Mouse (Mus musculus): ENCODE data around the gene Vmn1r30. TPM values are rescaled to one million over a fixed set of nuclear protein-coding genes. Genes with fewer than 3 reads are reported as not detected.

Gene Vmn1r30
- polyA plus RNA-seq (2012; rRNA removed; ENCODE audit: low replicate concordance), result not detected in 2 replicates

GRCm38 (mm10) chr6:58443285-58443684, at the start of gene Vmn1r30:
Vmn1r30 (minus strand) TSS chr6:58443385.

GRCm38 (mm10) chr6:58475230-58475629, 32.0 kb upstream of the Vmn1r30 start, which contains the start of gene Vmn1r31:
Vmn1r31 (minus strand) TSS chr6:58475330.

Other genes with a start within 250 kb of the Vmn1r30 start
- not detected in 2 replicates for gene Vmn1r27, start 224.6 kb downstream of the Vmn1r30 start, polyA plus RNA-seq (2012; rRNA removed; ENCODE audit: low replicate concordance)
- not detected in 2 replicates for gene Vmn1r28, start 181.3 kb downstream of the Vmn1r30 start, polyA plus RNA-seq (2012; rRNA removed; ENCODE audit: low replicate concordance)
- not detected in 2 replicates for gene Vmn1r29, start 141.8 kb downstream of the Vmn1r30 start, polyA plus RNA-seq (2012; rRNA removed; ENCODE audit: low replicate concordance)
- gene Vmn1r31, start 31.9 kb upstream of the Vmn1r30 start, polyA plus RNA-seq (2012; rRNA removed; ENCODE audit: low replicate concordance), result not detected in 2 replicates
- gene Abcg2, start 141.1 kb upstream of the Vmn1r30 start, polyA plus RNA-seq (2012; rRNA removed; ENCODE audit: low replicate concordance), result 5.1 and 17.8 TPM in 2 replicates